Mouse (Mus musculus) small intestine, adult 2 months (tissue): ENCODE data around the gene Lmbr1.

Experiments used
- CTCF ChIP-seq: fragments of 200-500 bp; IDR thresholded peaks from 2 replicates; pipeline ENCODE4 v1.5.1; 2012; ENCODE audit warnings: low read depth, mild to moderate bottlenecking, control low read depth, inconsistent platforms, low read length, moderate library complexity, mixed read lengths; ENCODE audit not compliant: insufficient replicate concordance, insufficient read length; ENCODE audit errors: extremely low read depth
- POLR2A ChIP-seq: fragments of 200-500 bp; IDR thresholded peaks from 2 replicates; pipeline ENCODE4 v1.6.1; 2012; ENCODE audit warnings: low read depth, mild to moderate bottlenecking, control low read depth, inconsistent platforms, low read length, moderate library complexity

- TF ChIP-seq CTCF (no peak), POLR2A (no peak)
Observed at GRCm38 (mm10) chr5:29211980-29212555, 166.1 kb downstream of the Lmbr1 start.
